Mouse (Mus musculus): Measurements from ENCODE around the gene Relt.

The Relt gene

GRCm38 (mm10) chr7:100811912-100812311 lies 51.3 kb downstream of the Relt start:
- TF ChIP-seq GATA4 (IDR thresholded peaks at IDR 0.05; ENCODE audit: insufficient replicate concordance, low read length): no peak

- TF ChIP-seq GATA4 (IDR thresholded peaks at IDR 0.05; ENCODE audit: insufficient replicate concordance, low read length): no peak
These were observed 57.9 kb downstream of the Relt start for GRCm38 (mm10) chr7:100805391-100805790.

GRCm38 (mm10) chr7:100798810-100799209 lies 64.4 kb downstream of the Relt start:
- no peak for TF ChIP-seq GATA4 (IDR thresholded peaks at IDR 0.05; ENCODE audit: insufficient replicate concordance, low read length)
